Mouse (Mus musculus) CH12.LX (cell line): ENCODE data around the gene Eml6. TPM values are rescaled to one million over a fixed set of nuclear protein-coding genes. Genes with fewer than 3 reads are reported as not detected.

Experiments
- DNase-seq: peaks from one replicate; pipeline ENCODE4 v3.0.0-alpha.2; 2013; ENCODE audit errors: extremely low read depth
- H3K27ac ChIP-seq: 2 replicates; pipeline ENCODE4 v1.5.1; 2012; ENCODE audit warnings: low read depth, mild to moderate bottlenecking, control low read depth, moderate library complexity; ENCODE audit not compliant: insufficient read depth
- H3K27me3 ChIP-seq: replicated peaks from 2 replicates; pipeline ENCODE3; 2012; ENCODE audit warnings: inconsistent platforms
- H3K36me3 ChIP-seq, 2 experiments: replicated peaks in 1 of 2; 2 replicates each; pipeline versions ENCODE3 to v1.6.1; 2012; ENCODE audit warnings: inconsistent platforms in 1 of 2, low read length in 1 of 2, mild to moderate bottlenecking in 1 of 2, mixed read lengths in 1 of 2, moderate library complexity in 1 of 2; ENCODE audit not compliant: control insufficient read depth in 1 of 2, insufficient read depth in 1 of 2
- H3K4me1 ChIP-seq, 2 experiments: 2 replicates each; pipeline ENCODE4 v1.6.1; 2012; ENCODE audit warnings: inconsistent platforms in 1 of 2, moderate library complexity in 1 of 2; ENCODE audit not compliant: insufficient read depth in 2 of 2, control insufficient read depth in 1 of 2
- H3K4me2 ChIP-seq: 2 replicates; pipeline ENCODE4 v1.6.1; 2012; ENCODE audit warnings: low read depth, mild to moderate bottlenecking, control low read depth; ENCODE audit not compliant: poor library complexity, insufficient read depth, severe bottlenecking
- H3K4me3 ChIP-seq, 3 experiments: fragments of 150-350 bp in 1 of 3; sonication (generic) in 1 of 3; replicated peaks in 1 of 3; 2 replicates each; pipeline versions ENCODE3 to v1.5.1; 2011 to 2012; ENCODE audit warnings: low read depth in 2 of 3, low read length in 2 of 3, mild to moderate bottlenecking in 2 of 3, moderate library complexity in 2 of 3, control low read depth in 1 of 3, improper control_type of control experiment in 1 of 3, inconsistent platforms in 1 of 3, mixed read lengths in 1 of 3; ENCODE audit not compliant: poor library complexity in 1 of 3
- H3K79me2 ChIP-seq: replicated peaks from 2 replicates; pipeline ENCODE4 v1.6.1; 2012; ENCODE audit warnings: mild to moderate bottlenecking, moderate library complexity; ENCODE audit not compliant: control insufficient read depth, poor library complexity, insufficient read depth, severe bottlenecking; ENCODE audit errors: extremely low read depth
- H3K9ac ChIP-seq: 2 replicates; pipeline ENCODE4 v1.6.1; 2012; ENCODE audit warnings: low read depth, mild to moderate bottlenecking, control low read depth, moderate library complexity; ENCODE audit not compliant: insufficient read depth
- H3K9me3 ChIP-seq: replicated peaks from 2 replicates; pipeline ENCODE3; 2012; ENCODE audit warnings: low read length, inconsistent platforms, mixed read lengths
- BHLHE40 ChIP-seq: IDR thresholded peaks from 2 replicates; pipeline ENCODE4 v1.6.1; 2011; ENCODE audit warnings: mild to moderate bottlenecking, low read depth, low read length, improper control_type of control experiment
- CHD1 ChIP-seq: IDR thresholded peaks from 2 replicates; pipeline ENCODE4 v1.6.1; 2012; ENCODE audit warnings: low read depth, low read length, improper control_type of control experiment, inconsistent platforms
- E2F4 ChIP-seq: IDR thresholded peaks from 2 replicates; pipeline ENCODE4 v1.6.1; 2011; ENCODE audit warnings: low read depth, low read length, improper control_type of control experiment; ENCODE audit not compliant: insufficient replicate concordance
- ELF1 ChIP-seq: IDR thresholded peaks from 2 replicates; pipeline ENCODE4 v1.6.1; 2014; ENCODE audit warnings: low read depth, mild to moderate bottlenecking, inconsistent platforms, low read length, improper control_type of control experiment
- EP300 ChIP-seq: IDR thresholded peaks from 2 replicates; pipeline ENCODE4 v1.6.1; 2011; ENCODE audit warnings: low read length, improper control_type of control experiment
- ETS1 ChIP-seq: conservative IDR thresholded peaks from 2 replicates; pipeline ENCODE4 v1.6.1; 2012; ENCODE audit warnings: low read depth, mild to moderate bottlenecking, inconsistent platforms, low read length, improper control_type of control experiment, moderate library complexity
- GABPA ChIP-seq: IDR thresholded peaks from 2 replicates; pipeline ENCODE4 v1.6.1; 2012; ENCODE audit warnings: low read depth, low read length, improper control_type of control experiment, inconsistent platforms; ENCODE audit not compliant: insufficient replicate concordance
- HCFC1 ChIP-seq: IDR thresholded peaks from 2 replicates; pipeline ENCODE4 v1.6.1; 2012; ENCODE audit warnings: low read depth, mild to moderate bottlenecking, inconsistent platforms, low read length, improper control_type of control experiment
- IRF4 ChIP-seq: IDR thresholded peaks from 2 replicates; pipeline ENCODE4 v1.6.1; 2014; ENCODE audit warnings: low read depth, mild to moderate bottlenecking, inconsistent platforms, low read length, improper control_type of control experiment
- JUN ChIP-seq: IDR thresholded peaks from 2 replicates; pipeline ENCODE4 v1.6.1; 2011; ENCODE audit warnings: low read depth, mild to moderate bottlenecking, low read length, improper control_type of control experiment, moderate library complexity; ENCODE audit not compliant: insufficient read depth
- JUND ChIP-seq: conservative IDR thresholded peaks from 2 replicates; pipeline ENCODE4 v1.6.1; 2011; ENCODE audit warnings: low read depth, low read length, improper control_type of control experiment
- KAT2A ChIP-seq: IDR thresholded peaks from 2 replicates; pipeline ENCODE4 v1.6.1; 2012; ENCODE audit warnings: low read length, improper control_type of control experiment, inconsistent platforms; ENCODE audit not compliant: insufficient replicate concordance
- MAX ChIP-seq: IDR thresholded peaks from 2 replicates; pipeline ENCODE4 v1.6.1; 2011; ENCODE audit warnings: low read length, improper control_type of control experiment
- MAZ ChIP-seq: IDR thresholded peaks from 2 replicates; pipeline ENCODE4 v1.6.1; 2012; ENCODE audit warnings: low read depth, mild to moderate bottlenecking, inconsistent platforms, low read length, improper control_type of control experiment, moderate library complexity
- MEF2A ChIP-seq: IDR thresholded peaks from 2 replicates; pipeline ENCODE4 v1.6.1; 2014; ENCODE audit warnings: low read depth, mild to moderate bottlenecking, inconsistent platforms, low read length, improper control_type of control experiment, borderline replicate concordance
- MXI1 ChIP-seq: IDR thresholded peaks from 2 replicates; pipeline ENCODE4 v1.6.1; 2011; ENCODE audit warnings: mild to moderate bottlenecking, low read depth, low read length, improper control_type of control experiment
- NELFE ChIP-seq: IDR thresholded peaks from 2 replicates; pipeline ENCODE4 v1.6.1; 2011; ENCODE audit warnings: low read depth, low read length, improper control_type of control experiment
- NRF1 ChIP-seq: IDR thresholded peaks from 2 replicates; pipeline ENCODE4 v1.6.1; 2014; ENCODE audit warnings: low read depth, mild to moderate bottlenecking, inconsistent platforms, low read length, improper control_type of control experiment, moderate library complexity
- PAX5 ChIP-seq: IDR thresholded peaks from 2 replicates; pipeline ENCODE4 v1.6.1; 2012; ENCODE audit warnings: low read length, inconsistent platforms, mixed read lengths
- POLR2A ChIP-seq: IDR thresholded peaks from 2 replicates; pipeline ENCODE4 v1.6.1; 2011; ENCODE audit warnings: low read depth, mild to moderate bottlenecking, improper control_type of control experiment, low read length
- POLR2AphosphoS2 ChIP-seq: IDR thresholded peaks from 2 replicates; pipeline ENCODE4 v1.6.1; 2011; ENCODE audit warnings: low read depth, low read length, improper control_type of control experiment
- RAD21 ChIP-seq: IDR thresholded peaks from 2 replicates; pipeline ENCODE4 v1.6.1; 2011; ENCODE audit warnings: low read depth, mild to moderate bottlenecking, low read length, improper control_type of control experiment, moderate library complexity
- RCOR1 ChIP-seq: conservative IDR thresholded peaks from 2 replicates; pipeline ENCODE4 v1.6.1; 2012; ENCODE audit warnings: low read depth, mild to moderate bottlenecking, inconsistent platforms, low read length, improper control_type of control experiment
- SIN3A ChIP-seq: IDR thresholded peaks from 2 replicates; pipeline ENCODE4 v1.6.1; 2012; ENCODE audit warnings: low read length, improper control_type of control experiment, inconsistent platforms
- TBP ChIP-seq: conservative IDR thresholded peaks from 2 replicates; pipeline ENCODE4 v1.6.1; 2011; ENCODE audit warnings: low read depth, low read length, improper control_type of control experiment
- TCF12 ChIP-seq: IDR thresholded peaks from 2 replicates; pipeline ENCODE4 v1.6.1; 2014; ENCODE audit warnings: low read depth, mild to moderate bottlenecking, inconsistent platforms, low read length, improper control_type of control experiment
- USF1 ChIP-seq: IDR thresholded peaks from 2 replicates; pipeline ENCODE4 v1.6.1; 2014; ENCODE audit warnings: low read depth, mild to moderate bottlenecking, inconsistent platforms, low read length, improper control_type of control experiment
- USF2 ChIP-seq: conservative IDR thresholded peaks from 2 replicates; pipeline ENCODE4 v1.6.1; 2011; ENCODE audit warnings: low read depth, low read length, improper control_type of control experiment
- ZC3H11A ChIP-seq: IDR thresholded peaks from 2 replicates; pipeline ENCODE4 v1.6.1; 2012; ENCODE audit warnings: low read depth, mild to moderate bottlenecking, inconsistent platforms, low read length, improper control_type of control experiment
- ZKSCAN1 ChIP-seq: IDR thresholded peaks from 2 replicates; pipeline ENCODE4 v1.6.1; 2012; ENCODE audit warnings: low read depth, inconsistent platforms, low read length, improper control_type of control experiment, borderline replicate concordance
- ZMIZ1 ChIP-seq: IDR thresholded peaks from 2 replicates; pipeline ENCODE4 v1.6.1; 2012; ENCODE audit warnings: low read depth, mild to moderate bottlenecking, inconsistent platforms, low read length, improper control_type of control experiment
- dilution Hi-C: fragments of 300-500 bp; cut with MboI; formaldehyde crosslinking; loops from 2 replicates; pipeline ENCODE4 v1.14.3; 2020; ENCODE audit warnings: low sequenced_read_pairs; ENCODE audit not compliant: extremely low pct_unique_long_range_greater_than_20kb, extremely low pct_ligation_motif_present
- in situ Hi-C: fragments of 300-500 bp; cut with MboI; formaldehyde crosslinking; loops from 3 replicates; pipeline ENCODE4 v1.14.3; 2019; ENCODE audit warnings: low sequenced_read_pairs, low pct_ligation_motif_present, low pct_unique_long_range_greater_than_20kb, mixed read lengths
- polyA plus RNA-seq: library from polyadenylated mRNA; unstranded; fragments of >175 nt; gene quantifications from 2 replicates; pipeline ENCODE4 v1.2.1, GENCODE M21; 2012; ENCODE audit warnings: low read depth; ENCODE audit not compliant: insufficient read length
- total RNA-seq, 2 experiments: library from RNA; depleted of rRNA; stranded (reverse); fragments of 300-350 nt in 1 of 2; fragments of >200 nt in 1 of 2; gene quantifications; 2 replicates each; pipeline ENCODE4 v1.2.3; 2012 to 2014

The Eml6 gene
- total and polyA plus RNA-seq, 3 experiments = 3.1 to 3.7 (median 3.2) TPM

- H3K4me3 ChIP-seq = peak overlapping the region in 1 of 3 experiments; percentile 7
These were observed 216.7 kb downstream of the Eml6 start for GRCm38 (mm10) chr11:29808981-29809589.

GRCm38 (mm10) chr11:29808173-29808980 is 217.5 kb downstream of the Eml6 start:
- no peaks in the 10 kb centered on the region for H3K79me2 ChIP-seq
- no peaks in the 10 kb centered on the region for H3K36me3 ChIP-seq
- in situ Hi-C loops (no loop called here), dilution Hi-C loops (no loop called here)
- peak overlapping the region; percentile 69 for H3K4me2 ChIP-seq
- peak overlapping the region; percentile 1; the same call in 1 of the 2 replicates for H3K27ac ChIP-seq
- no peaks in the 10 kb centered on the region for H3K27me3 ChIP-seq
- no peak overlapping the region for H3K4me3 ChIP-seq
- DNase-seq = peak; percentile 80
- peaks cover 17 to 69% of the 10 kb centered on the region in 2 experiments for H3K4me1 ChIP-seq
- H3K9me3 ChIP-seq = no peaks in the 10 kb centered on the region
- 0 out of 2 replicates have a peak overlapping the region, but pooled peaks have one; percentile 4 for H3K9ac ChIP-seq
- TF ChIP-seq TCF12 (peak; percentile 82), RAD21 (no peak), GABPA (no peak), KAT2A (no peak), POLR2AphosphoS2 (no peak), MEF2A (peak; percentile 95), HCFC1 (no peak; the same call in 1 of the 2 replicates), ZKSCAN1 (peak; percentile 79), ZC3H11A (no peak), CHD1 (peak; percentile 91; the same call in 1 of the 2 replicates), IRF4 (peak; percentile 67), JUN (no peak; the same call in 1 of the 2 replicates), TBP (0 out of 2 replicates have a peak, but pooled peaks have one; percentile 14), NRF1 (no peak), MXI1 (peak; percentile 48; the same call in 1 of the 2 replicates), USF2 (no peak), ELF1 (no peak), JUND (no peak; the same call in 1 of the 2 replicates), E2F4 (no peak), ZMIZ1 (no peak), MAZ (no peak), EP300 (peak; percentile 77), POLR2A (no peak), NELFE (no peak), PAX5 (no peak), USF1 (no peak)

More at GRCm38 (mm10) chr11:29808981-29809589, 216.7 kb downstream of the Eml6 start:
- Histone ChIP-seq H3K4me1 (peaks cover 17 to 69% of the 10 kb centered on the region in 2 experiments), H3K27ac (peak overlapping the region; percentile 1; the same call in 1 of the 2 replicates), H3K4me2 (peak overlapping the region; percentile 69)
- no peak for DNase-seq
- in situ Hi-C loops = no loop called here
- TF ChIP-seq BHLHE40 (peak; percentile 94), TBP (0 out of 2 replicates have a peak, but pooled peaks have one; percentile 24), SIN3A (peak; percentile 65), ETS1 (peak; percentile 67), ELF1 (no peak), RCOR1 (0 out of 2 replicates have a peak, but pooled peaks have one; percentile 10), EP300 (peak; percentile 63), MAX (no peak)
- TF ChIP-seq, all 38 proteins: peak for 6
- Histone ChIP-seq H3K36me3 (no peaks in the 10 kb centered on the region), H3K9ac (0 out of 2 replicates have a peak overlapping the region, but pooled peaks have one; percentile 4), H3K9me3 (no peaks in the 10 kb centered on the region), H3K79me2 (no peaks in the 10 kb centered on the region), H3K27me3 (no peaks in the 10 kb centered on the region)
- dilution Hi-C loops = no loop called here
